Mouse (Mus musculus) liver, embryonic 12.5 days (tissue): Measurements from ENCODE around the gene Anks3. TPM values are rescaled to one million over a fixed set of nuclear protein-coding genes. Genes with fewer than 3 reads are reported as not detected.

Experiments
- ATAC-seq: fragments of 200-750 bp; cut with Nextera tagmentation; 2 replicates; pipeline ENCODE4 v1.8.0; 2017; ENCODE audit warnings: moderate number of reproducible peaks, mild to moderate bottlenecking, moderate library complexity
- H3K27ac ChIP-seq: fragments of 300-500 bp; sonication (generic); 2 replicates; pipeline ENCODE4 v1.5.1; 2016; ENCODE audit warnings: mild to moderate bottlenecking
- H3K27me3 ChIP-seq: fragments of 300-500 bp; sonication (generic); replicated peaks from 2 replicates; pipeline ENCODE4 v1.6.1; 2016; ENCODE audit warnings: mild to moderate bottlenecking, moderate library complexity
- H3K36me3 ChIP-seq: fragments of 300-500 bp; sonication (generic); 2 replicates; pipeline ENCODE4 v1.6.1; 2016; ENCODE audit warnings: mild to moderate bottlenecking, moderate library complexity
- H3K4me1 ChIP-seq: fragments of 300-500 bp; sonication (generic); 2 replicates; pipeline ENCODE4 v1.6.1; 2016
- H3K4me2 ChIP-seq: fragments of 300-500 bp; sonication (generic); 2 replicates; pipeline ENCODE4 v1.6.1; 2016; ENCODE audit warnings: mild to moderate bottlenecking, moderate library complexity
- H3K4me3 ChIP-seq: fragments of 300-500 bp; sonication (generic); 2 replicates; pipeline ENCODE4 v1.5.1; 2016; ENCODE audit warnings: mild to moderate bottlenecking, moderate library complexity
- H3K9ac ChIP-seq: fragments of 300-500 bp; sonication (generic); 2 replicates; pipeline ENCODE4 v1.6.1; 2016; ENCODE audit warnings: mild to moderate bottlenecking, moderate library complexity
- H3K9me3 ChIP-seq: fragments of 300-500 bp; sonication (generic); replicated peaks from 2 replicates; pipeline ENCODE4 v1.6.1; 2016; ENCODE audit warnings: mild to moderate bottlenecking, moderate library complexity
- WGBS: fragments of 180-500 bp; shearing (Covaris S2); methylation state at CpG from one replicate; pipeline ENCODE4 v1.1.7; 2016; ENCODE audit not compliant: insufficient replicate concordance; 5-methylcytosine and 5-hydroxymethylcytosine counted together
- polyA plus RNA-seq: library from polyadenylated mRNA; unstranded; fragments of >200 nt; fragmentation: Nextera tagmentation; extraction: Ambion mirVana; gene quantifications from 2 replicates; pipeline ENCODE4 v1.2.1, GENCODE M21; 2016

Anks3 gene
- polyA plus RNA-seq, 1 experiment from 2014 or later = 16.8 TPM

DNA sequence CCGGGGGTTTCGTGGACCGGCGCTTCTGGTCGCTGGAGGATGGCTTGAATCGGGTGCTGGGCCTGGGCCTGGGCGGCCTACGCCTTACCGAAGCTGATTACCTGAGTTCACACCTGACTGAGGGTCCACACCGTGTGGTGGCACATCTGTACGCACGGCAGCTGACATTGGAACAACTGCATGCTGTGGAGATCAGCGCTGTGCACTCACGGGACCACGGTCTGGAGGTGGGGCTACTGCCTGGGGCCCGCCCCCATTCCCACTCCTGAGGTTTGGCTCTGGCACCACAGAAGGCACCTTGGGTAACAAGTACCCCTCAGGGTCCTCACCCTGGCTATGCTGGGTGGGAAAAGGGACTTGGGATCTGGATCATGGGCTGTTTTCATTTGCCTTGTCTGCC is 24.6 kb downstream of the Anks3 start:
- Histone ChIP-seq H3K27me3 (no peaks in the 10 kb centered on the region), H3K27ac (peak overlapping the region; percentile 81), H3K9me3 (no peaks in the 10 kb centered on the region), H3K4me1 (peaks cover 26% of the 10 kb centered on the region), H3K4me3 (peak overlapping the region; percentile 79), H3K36me3 (peaks cover 75% of the 10 kb centered on the region), H3K9ac (peak overlapping the region; percentile 82), H3K4me2 (peak overlapping the region; percentile 97)
- ATAC-seq = peak; percentile 46
- WGBS = 4% methylated on average over 16 of the region's 16 CpGs

DNA sequence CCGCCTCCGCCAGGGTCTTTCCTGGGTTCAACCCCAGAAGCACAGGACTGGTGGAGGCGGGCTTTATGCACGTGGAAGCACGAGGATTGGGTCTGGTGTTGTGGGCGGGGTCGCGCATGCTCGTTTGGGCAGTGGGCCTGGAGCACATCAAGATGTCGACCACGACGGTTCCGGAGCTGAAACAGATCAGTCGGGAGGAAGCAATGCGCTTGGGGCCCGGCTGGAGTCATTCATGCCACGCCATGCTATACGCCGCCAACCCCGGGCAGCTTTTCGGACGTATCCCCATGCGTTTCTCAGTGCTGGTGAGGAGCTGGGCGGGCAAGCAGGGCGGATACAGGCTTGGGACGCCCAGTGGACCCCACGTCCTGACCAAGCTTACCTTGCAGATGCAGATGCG is 25.0 kb downstream of the Anks3 start:
- H3K4me1 ChIP-seq = peaks cover 26% of the 10 kb centered on the region

GRCm38 (mm10) chr16:4938461-4938860 is 25.5 kb downstream of the Anks3 start, which contains the start of gene Nudt16l1:
Gene Nudt16l1, plus strand, starts transcription at chr16:4938761.
- no peak; the same call in 1 of the 2 replicates for ATAC-seq
- Histone ChIP-seq H3K9ac (peak within 1 kb of the TSS; percentile 82), H3K36me3 (peaks cover 76% of the 10 kb centered on the region), H3K27me3 (no peaks in the 10 kb centered on the region), H3K4me2 (peak within 1 kb of the TSS; percentile 97), H3K27ac (peak within 1 kb of the TSS; percentile 81), H3K4me1 (peaks cover 26% of the 10 kb centered on the region), H3K9me3 (no peaks in the 10 kb centered on the region), H3K4me3 (peak within 1 kb of the TSS; percentile 79)
- WGBS = 5% methylated on average over 2 of the region's 2 CpGs

More for the DNA sequence above, 25.0 kb downstream of the Anks3 start:
- under 1% methylated on average over 28 of the region's 28 CpGs for WGBS
- Histone ChIP-seq H3K9ac (peak overlapping the region; percentile 82), H3K4me3 (peak overlapping the region; percentile 79), H3K9me3 (no peaks in the 10 kb centered on the region), H3K36me3 (peaks cover 76% of the 10 kb centered on the region), H3K27me3 (no peaks in the 10 kb centered on the region), H3K4me2 (peak overlapping the region; percentile 97), H3K27ac (peak overlapping the region; percentile 81)
- ATAC-seq = peak; percentile 89

DNA sequence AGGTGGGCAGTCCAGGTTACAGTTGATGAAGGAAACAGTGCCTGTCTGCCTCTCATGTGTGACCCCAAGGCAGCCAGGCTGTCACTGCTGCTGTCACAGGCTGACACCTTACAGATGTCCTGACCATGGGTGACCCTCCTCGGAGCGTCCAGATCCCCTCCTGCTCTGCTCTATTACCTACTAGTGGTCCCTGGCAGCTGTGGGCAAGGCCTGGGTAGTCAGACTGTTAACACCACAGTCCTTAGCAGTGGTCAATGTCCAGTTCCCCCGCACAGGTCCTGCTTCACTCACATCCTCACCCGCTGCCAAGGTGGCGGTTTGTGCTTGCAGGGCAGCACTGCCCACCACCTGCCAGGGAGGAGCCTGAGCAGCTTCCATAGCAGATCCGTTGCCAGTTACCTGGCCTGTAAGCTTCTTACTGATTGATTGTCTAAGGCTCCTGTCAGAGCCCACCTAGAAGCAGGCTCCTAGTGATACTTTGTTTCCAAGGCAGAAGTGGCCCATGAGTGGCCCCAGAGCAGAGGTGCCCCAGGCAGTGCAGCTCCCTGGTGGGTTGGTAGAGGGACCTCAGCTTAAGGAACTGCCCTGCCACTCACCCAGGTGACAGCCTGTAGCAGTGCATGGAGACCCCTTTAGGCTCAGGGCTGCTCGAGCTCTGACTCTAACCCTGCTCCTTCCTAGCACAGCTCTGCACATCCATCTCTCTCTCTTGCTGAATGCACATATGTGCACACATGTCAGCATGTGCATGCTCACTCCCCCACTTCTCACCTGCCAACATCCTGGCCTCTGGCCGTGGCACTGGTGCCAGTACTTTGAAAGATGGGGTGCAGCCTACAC is 26.4 kb downstream of the Anks3 start:
- H3K36me3 ChIP-seq = peaks cover 75% of the 10 kb centered on the region
- no peaks in the 10 kb centered on the region for H3K9me3 ChIP-seq
- no peak overlapping the region for H3K9ac ChIP-seq
- H3K4me2 ChIP-seq = no peak overlapping the region
- peaks cover 27% of the 10 kb centered on the region for H3K4me1 ChIP-seq
- H3K27ac ChIP-seq = no peak overlapping the region
- no peaks in the 10 kb centered on the region for H3K27me3 ChIP-seq
- WGBS = 73% methylated on average over 8 of the region's 8 CpGs
- H3K4me3 ChIP-seq = no peak overlapping the region
- ATAC-seq = no peak

DNA sequence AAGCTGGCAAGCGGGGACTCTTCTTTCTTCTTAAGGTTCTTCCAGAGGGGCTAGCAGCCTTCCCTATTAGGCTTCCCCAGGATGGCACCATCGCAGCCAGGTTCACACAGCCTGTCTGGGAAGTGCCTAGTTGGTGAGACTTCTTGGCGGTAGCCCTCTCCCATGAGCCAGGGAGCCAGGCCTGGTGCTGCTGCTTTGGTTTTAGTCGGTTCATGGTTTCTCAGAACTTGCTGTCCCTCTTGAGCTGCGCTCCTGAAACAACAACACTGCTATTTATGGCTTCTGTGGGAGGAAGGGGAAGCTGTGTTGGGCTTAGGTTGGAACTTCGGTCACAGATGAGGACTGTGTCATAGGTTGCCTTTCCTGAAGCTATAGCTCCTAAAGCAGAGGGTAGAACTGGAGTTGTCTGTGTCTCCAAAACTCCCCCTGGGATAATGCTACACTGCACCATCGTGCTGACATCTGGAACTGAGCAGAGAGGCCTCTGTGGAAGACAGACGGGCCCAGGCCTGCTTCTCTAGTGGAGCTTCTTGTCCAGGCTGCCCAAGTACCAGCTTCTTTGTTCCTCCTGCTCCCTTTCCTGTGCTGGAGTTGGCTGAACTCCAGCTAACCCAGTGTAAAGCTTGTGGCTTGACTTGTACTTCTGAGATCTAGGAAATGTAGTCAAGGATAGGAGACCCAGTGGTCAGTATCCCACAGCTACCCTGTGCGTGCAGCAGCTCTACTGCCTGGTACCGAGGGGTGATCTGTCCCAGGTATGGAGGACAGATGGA is 27.9 kb downstream of the Anks3 start:
- WGBS = 63% methylated on average over 10 of the region's 10 CpGs
- ATAC-seq = no peak
- Histone ChIP-seq H3K9me3 (no peaks in the 10 kb centered on the region), H3K36me3 (peaks cover 74% of the 10 kb centered on the region), H3K27me3 (no peaks in the 10 kb centered on the region), H3K9ac (no peak overlapping the region), H3K4me1 (peaks cover 33% of the 10 kb centered on the region), H3K4me3 (no peak overlapping the region), H3K4me2 (no peak overlapping the region), H3K27ac (no peak overlapping the region)

DNA sequence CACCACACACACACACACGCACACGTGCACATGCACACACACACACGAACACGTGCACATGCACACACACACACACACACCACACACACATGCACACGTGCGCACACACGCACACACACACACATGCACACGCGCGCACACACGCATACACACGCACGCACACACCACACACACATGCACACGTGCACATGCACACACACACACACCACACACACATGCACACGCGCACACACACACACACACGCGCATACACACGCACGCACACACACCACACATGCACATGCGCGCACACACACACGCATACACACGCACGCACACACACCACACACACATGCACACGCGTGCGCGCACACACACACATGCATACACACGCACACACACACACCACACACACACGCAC is 28.6 kb downstream of the Anks3 start:
- H3K9me3 ChIP-seq = no peaks in the 10 kb centered on the region
- no peaks in the 10 kb centered on the region for H3K27me3 ChIP-seq
- H3K4me2 ChIP-seq = no peak overlapping the region
- peaks cover 74% of the 10 kb centered on the region for H3K36me3 ChIP-seq
- WGBS = 90% methylated on average over 31 of the region's 31 CpGs
- peaks cover 32% of the 10 kb centered on the region for H3K4me1 ChIP-seq
- no peak for ATAC-seq
- H3K9ac ChIP-seq = no peak overlapping the region
- H3K27ac ChIP-seq = no peak overlapping the region
- H3K4me3 ChIP-seq = no peak overlapping the region

GRCm38 (mm10) chr16:4932429-4932828 is 31.6 kb downstream of the Anks3 start:
- Histone ChIP-seq H3K9ac (no peak overlapping the region), H3K4me2 (no peak overlapping the region), H3K4me3 (no peak overlapping the region), H3K4me1 (0 out of 2 replicates have a peak, but pooled peaks cover 11% of the 10 kb centered on the region), H3K36me3 (peaks cover 84% of the 10 kb centered on the region), H3K27ac (no peak overlapping the region), H3K27me3 (no peaks in the 10 kb centered on the region), H3K9me3 (no peaks in the 10 kb centered on the region)
- WGBS = 73% methylated on average over 3 of the region's 3 CpGs
- no peak for ATAC-seq

- ATAC-seq = no peak
- no peak overlapping the region for H3K4me3 ChIP-seq
- no peaks in the 10 kb centered on the region for H3K27me3 ChIP-seq
- H3K4me1 ChIP-seq = 0 out of 2 replicates have a peak, but pooled peaks cover 7% of the 10 kb centered on the region
- peaks cover 82% of the 10 kb centered on the region for H3K36me3 ChIP-seq
- 58% methylated on average over 2 of the region's 2 CpGs for WGBS
- no peak overlapping the region for H3K27ac ChIP-seq
- H3K9me3 ChIP-seq = no peaks in the 10 kb centered on the region
- no peak overlapping the region for H3K4me2 ChIP-seq
- H3K9ac ChIP-seq = no peak overlapping the region
Observed at GRCm38 (mm10) chr16:4928474-4928873, 35.5 kb downstream of the Anks3 start.

DNA sequence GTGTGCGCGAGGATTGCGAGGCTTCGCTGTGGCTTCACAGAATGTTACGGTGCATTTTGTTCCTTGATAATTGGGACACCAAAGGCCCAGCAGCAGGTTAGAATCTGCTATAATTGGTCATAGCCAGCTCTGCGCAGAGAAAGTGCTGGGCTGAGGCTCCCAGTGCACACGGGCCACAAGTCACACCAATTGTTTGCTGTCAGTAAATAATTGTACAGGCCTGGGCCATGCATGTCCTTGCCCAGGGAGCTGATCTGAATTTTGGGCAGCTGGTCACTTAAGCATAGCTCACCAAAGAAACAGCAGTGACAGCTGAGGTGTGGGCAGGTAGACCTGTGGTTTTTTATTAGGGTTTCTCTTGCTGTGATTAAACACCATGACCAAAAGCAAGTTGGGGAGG is 36.0 kb downstream of the Anks3 start:
- Histone ChIP-seq H3K4me2 (no peak overlapping the region), H3K4me1 (0 out of 2 replicates have a peak, but pooled peaks cover 7% of the 10 kb centered on the region), H3K9me3 (no peaks in the 10 kb centered on the region), H3K36me3 (peaks cover 83% of the 10 kb centered on the region), H3K9ac (no peak overlapping the region), H3K27me3 (no peaks in the 10 kb centered on the region), H3K27ac (no peak overlapping the region), H3K4me3 (no peak overlapping the region)
- WGBS = 88% methylated on average over 7 of the region's 7 CpGs
- no peak for ATAC-seq

GRCm38 (mm10) chr16:4923996-4924395 is 40.0 kb downstream of the Anks3 start:
- no peaks in the 10 kb centered on the region for H3K9me3 ChIP-seq
- H3K4me3 ChIP-seq = no peak overlapping the region
- H3K9ac ChIP-seq = no peak overlapping the region
- H3K27ac ChIP-seq = no peak overlapping the region
- H3K27me3 ChIP-seq = no peaks in the 10 kb centered on the region
- no peaks in the 10 kb centered on the region for H3K4me1 ChIP-seq
- H3K36me3 ChIP-seq = peaks cover 57% of the 10 kb centered on the region
- 75% methylated on average over 5 of the region's 5 CpGs for WGBS
- no peak for ATAC-seq
- H3K4me2 ChIP-seq = no peak overlapping the region

DNA sequence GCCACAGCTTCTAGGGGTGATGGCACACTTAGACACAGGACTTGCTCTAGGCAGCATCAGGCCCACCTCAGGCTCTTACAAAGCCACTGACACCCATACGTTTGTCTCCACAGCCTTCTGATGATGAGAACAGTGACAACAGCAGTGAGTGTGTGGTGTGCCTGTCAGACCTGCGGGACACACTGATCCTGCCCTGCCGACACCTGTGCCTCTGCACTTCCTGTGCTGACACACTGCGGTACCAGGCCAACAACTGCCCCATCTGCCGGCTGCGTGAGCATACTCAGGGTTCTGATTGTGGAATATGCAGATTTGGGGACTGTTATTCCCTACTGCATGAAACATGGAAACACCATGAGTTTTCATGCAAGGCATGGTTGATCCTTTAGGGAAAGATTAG is 41.5 kb downstream of the Anks3 start:
- 81% methylated on average over 6 of the region's 6 CpGs for WGBS
- H3K9ac ChIP-seq = no peak overlapping the region
- H3K36me3 ChIP-seq = peaks cover 51% of the 10 kb centered on the region

GRCm38 (mm10) chr16:4920556-4920955 is 43.4 kb downstream of the Anks3 start:
- no peak for ATAC-seq
- Histone ChIP-seq H3K27ac (no peak overlapping the region), H3K9me3 (no peaks in the 10 kb centered on the region), H3K4me2 (no peak overlapping the region), H3K4me1 (no peaks in the 10 kb centered on the region), H3K4me3 (no peak overlapping the region), H3K36me3 (peaks cover 45% of the 10 kb centered on the region), H3K9ac (no peak overlapping the region), H3K27me3 (no peaks in the 10 kb centered on the region)
- 32% methylated on average over 4 of the region's 4 CpGs for WGBS

More for the DNA sequence above, 41.5 kb downstream of the Anks3 start:
- no peaks in the 10 kb centered on the region for H3K27me3 ChIP-seq
- H3K4me2 ChIP-seq = no peak overlapping the region
- H3K27ac ChIP-seq = no peak overlapping the region
- no peak overlapping the region for H3K4me3 ChIP-seq
- H3K4me1 ChIP-seq = no peaks in the 10 kb centered on the region
- no peaks in the 10 kb centered on the region for H3K9me3 ChIP-seq
- no peak for ATAC-seq
